Mouse (Mus musculus) G1E (cell line): ENCODE measurements around the gene Lce1h.

Source experiments
- CTCF ChIP-seq: IDR thresholded peaks from 2 replicates; pipeline ENCODE4 v1.5.1; 2012; ENCODE audit warnings: low read depth, low read length, inconsistent platforms, mixed read lengths
- GATA1 ChIP-seq: IDR thresholded peaks from 2 replicates; pipeline ENCODE4 v1.6.1; 2012; ENCODE audit warnings: borderline replicate concordance, low read length, inconsistent platforms, mixed read lengths
- GATA2 ChIP-seq: IDR thresholded peaks from 2 replicates; pipeline ENCODE4 v1.6.1; 2012; ENCODE audit warnings: low read depth, low read length, inconsistent platforms, borderline replicate concordance

- TF ChIP-seq GATA1, result no peak
- TF ChIP-seq CTCF, result no peak
- TF ChIP-seq GATA2, result no peak
Observed at GRCm38 (mm10) chr3:92771573-92771972, 6.7 kb upstream of the Lce1h start.
